Mouse (Mus musculus): Measurements from ENCODE around the gene Gpr4.

DNA sequence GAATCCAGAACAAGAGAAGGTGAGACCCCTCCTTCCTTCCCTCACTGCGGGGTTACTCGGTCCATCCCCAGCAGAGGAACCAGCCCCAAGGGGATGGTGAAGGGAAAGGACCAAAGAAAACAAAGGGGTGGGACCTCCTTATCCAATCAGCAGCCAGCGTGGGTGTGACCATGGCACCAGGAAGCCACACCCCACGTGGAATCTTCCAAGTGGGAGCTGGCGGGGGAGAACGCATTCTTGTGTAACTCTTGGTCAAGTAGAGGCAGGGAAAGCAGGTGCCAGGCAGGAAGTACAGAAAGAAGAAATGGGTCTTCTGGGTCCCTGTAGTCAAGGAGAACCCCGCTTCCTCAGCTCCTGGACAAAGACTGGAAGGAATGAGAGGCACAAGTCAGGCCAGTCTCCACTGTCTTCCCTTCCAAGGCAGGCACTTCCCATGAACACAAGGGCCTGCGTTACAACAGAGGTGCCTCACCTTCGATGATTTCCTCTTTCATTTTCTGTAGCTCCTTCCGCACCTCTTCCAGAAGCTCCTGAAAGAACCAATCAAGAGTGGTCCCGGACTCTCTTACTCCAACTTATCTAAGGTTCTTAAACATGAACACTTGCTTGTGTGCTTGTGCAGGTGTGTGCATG lies 45.2 kb downstream of the Gpr4 start:
- TF ChIP-seq CTCF (conservative IDR thresholded peaks at IDR 0.05; ENCODE audit: low read length) (no peak), POU5F1 (IDR thresholded peaks at IDR 0.05; ENCODE audit: borderline replicate concordance, low read length) (no peak), NANOG (IDR thresholded peaks at IDR 0.05; ENCODE audit: borderline replicate concordance, low read length) (no peak)

Measured in E14TG2a.4 (cell line).